Mouse (Mus musculus): ENCODE data around the gene Usp29.

The Usp29 gene

GRCm38 (mm10) chr7:6837297-6837925, 107.0 kb downstream of the Usp29 start:
- Histone ChIP-seq H3K9me3 (ENCODE audit: low read length) (no peaks in the 10 kb centered on the region), H3K27me3 (ENCODE audit: insufficient read depth, low read length) (no peaks in the 10 kb centered on the region), H3K4me3 (replicated peaks; ENCODE audit: low read length) (no peak overlapping the region), H3K36me3 (ENCODE audit: insufficient read depth, low read length) (no peaks in the 10 kb centered on the region), H3K4me1 (replicated peaks; ENCODE audit: low read depth, low read length) (no peaks in the 10 kb centered on the region)
- TF ChIP-seq CTCF (conservative IDR thresholded peaks at IDR 0.05; ENCODE audit: low read length) (no peak), POU5F1 (IDR thresholded peaks at IDR 0.05; ENCODE audit: borderline replicate concordance, low read length) (no peak), NANOG (IDR thresholded peaks at IDR 0.05; ENCODE audit: borderline replicate concordance, low read length) (no peak)

GRCm38 (mm10) chr7:6837926-6838554, 107.7 kb downstream of the Usp29 start:
- TF ChIP-seq NANOG (IDR thresholded peaks at IDR 0.05; ENCODE audit: borderline replicate concordance, low read length) = no peak
- TF ChIP-seq POU5F1 (IDR thresholded peaks at IDR 0.05; ENCODE audit: borderline replicate concordance, low read length) = no peak
- no peak for TF ChIP-seq CTCF (conservative IDR thresholded peaks at IDR 0.05; ENCODE audit: low read length)
- no peaks in the 10 kb centered on the region for H3K9me3 ChIP-seq (ENCODE audit: low read length)
- H3K36me3 ChIP-seq (ENCODE audit: insufficient read depth, low read length) = no peaks in the 10 kb centered on the region

DNA sequence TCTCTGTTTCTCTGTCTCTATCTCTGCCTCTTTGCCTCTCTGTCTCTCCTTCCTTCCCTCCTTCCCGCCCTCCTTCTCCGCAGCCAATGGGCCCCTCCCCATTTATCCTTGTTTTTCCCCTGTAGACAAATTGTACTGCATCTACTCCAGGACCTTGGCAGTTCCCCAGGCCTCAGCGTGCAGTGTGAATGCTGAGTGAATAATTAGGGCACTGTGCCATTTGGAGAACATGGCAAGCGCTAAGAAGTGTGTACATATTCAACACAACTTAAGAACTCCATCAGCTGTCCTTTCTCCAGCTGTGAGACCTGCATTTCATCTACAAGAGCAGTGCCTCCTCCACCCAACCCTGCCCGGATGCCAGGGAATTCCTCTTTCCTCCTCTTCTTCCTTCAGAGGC, 110.5 kb downstream of the Usp29 start:
- TF ChIP-seq POU5F1 (IDR thresholded peaks at IDR 0.05; ENCODE audit: borderline replicate concordance, low read length) (no peak), CTCF (conservative IDR thresholded peaks at IDR 0.05; ENCODE audit: low read length) (no peak), NANOG (IDR thresholded peaks at IDR 0.05; ENCODE audit: borderline replicate concordance, low read length) (no peak)
- no peak overlapping the region for H3K4me3 ChIP-seq (replicated peaks; ENCODE audit: low read length)
- H3K9me3 ChIP-seq (ENCODE audit: low read length) = no peaks in the 10 kb centered on the region
- H3K27me3 ChIP-seq (ENCODE audit: insufficient read depth, low read length) = no peaks in the 10 kb centered on the region
- no peaks in the 10 kb centered on the region for H3K36me3 ChIP-seq (ENCODE audit: insufficient read depth, low read length)
- H3K4me1 ChIP-seq (replicated peaks; ENCODE audit: low read depth, low read length) = no peaks in the 10 kb centered on the region

More at GRCm38 (mm10) chr7:6837926-6838554, 107.7 kb downstream of the Usp29 start:
- H3K27me3 ChIP-seq (ENCODE audit: insufficient read depth, low read length) = no peaks in the 10 kb centered on the region
- H3K4me3 ChIP-seq (replicated peaks; ENCODE audit: low read length) = no peak overlapping the region
- H3K4me1 ChIP-seq (replicated peaks; ENCODE audit: low read depth, low read length) = no peaks in the 10 kb centered on the region

GRCm38 (mm10) chr7:6849495-6849894, 119.1 kb downstream of the Usp29 start:
- no peak for TF ChIP-seq POU5F1 (IDR thresholded peaks at IDR 0.05; ENCODE audit: borderline replicate concordance, low read length)
- no peak for TF ChIP-seq CTCF (conservative IDR thresholded peaks at IDR 0.05; ENCODE audit: low read length)
- no peak for TF ChIP-seq NANOG (IDR thresholded peaks at IDR 0.05; ENCODE audit: borderline replicate concordance, low read length)
- H3K4me1 ChIP-seq (replicated peaks; ENCODE audit: low read depth, low read length) = no peaks in the 10 kb centered on the region
- no peaks in the 10 kb centered on the region for H3K9me3 ChIP-seq (ENCODE audit: low read length)
- H3K4me3 ChIP-seq (replicated peaks; ENCODE audit: low read length) = no peak overlapping the region
- no peaks in the 10 kb centered on the region for H3K27me3 ChIP-seq (ENCODE audit: insufficient read depth, low read length)
- H3K36me3 ChIP-seq (ENCODE audit: insufficient read depth, low read length) = no peaks in the 10 kb centered on the region

- H3K36me3 ChIP-seq (ENCODE audit: insufficient read depth, low read length) = no peaks in the 10 kb centered on the region
- no peaks in the 10 kb centered on the region for H3K9me3 ChIP-seq (ENCODE audit: low read length)
- no peaks in the 10 kb centered on the region for H3K27me3 ChIP-seq (ENCODE audit: insufficient read depth, low read length)
- H3K4me3 ChIP-seq (replicated peaks; ENCODE audit: low read length) = no peak overlapping the region
- TF ChIP-seq CTCF (conservative IDR thresholded peaks at IDR 0.05; ENCODE audit: low read length) (no peak), POU5F1 (IDR thresholded peaks at IDR 0.05; ENCODE audit: borderline replicate concordance, low read length) (no peak), NANOG (IDR thresholded peaks at IDR 0.05; ENCODE audit: borderline replicate concordance, low read length) (no peak)
- H3K4me1 ChIP-seq (replicated peaks; ENCODE audit: low read depth, low read length) = no peaks in the 10 kb centered on the region
Measured at GRCm38 (mm10) chr7:6850321-6850720, 119.9 kb downstream of the Usp29 start.

GRCm38 (mm10) chr7:6851256-6851655, 120.9 kb downstream of the Usp29 start:
- no peak overlapping the region for H3K4me3 ChIP-seq (replicated peaks; ENCODE audit: low read length)
- H3K4me1 ChIP-seq (replicated peaks; ENCODE audit: low read depth, low read length) = no peaks in the 10 kb centered on the region
- no peaks in the 10 kb centered on the region for H3K9me3 ChIP-seq (ENCODE audit: low read length)
- H3K27me3 ChIP-seq (ENCODE audit: insufficient read depth, low read length) = no peaks in the 10 kb centered on the region
- no peaks in the 10 kb centered on the region for H3K36me3 ChIP-seq (ENCODE audit: insufficient read depth, low read length)
- TF ChIP-seq NANOG (IDR thresholded peaks at IDR 0.05; ENCODE audit: borderline replicate concordance, low read length) (no peak), CTCF (conservative IDR thresholded peaks at IDR 0.05; ENCODE audit: low read length) (no peak), POU5F1 (IDR thresholded peaks at IDR 0.05; ENCODE audit: borderline replicate concordance, low read length) (no peak)

GRCm38 (mm10) chr7:6851717-6852503, 121.5 kb downstream of the Usp29 start:
- no peaks in the 10 kb centered on the region for H3K36me3 ChIP-seq (ENCODE audit: insufficient read depth, low read length)
- no peaks in the 10 kb centered on the region for H3K4me1 ChIP-seq (replicated peaks; ENCODE audit: low read depth, low read length)
- no peak overlapping the region for H3K4me3 ChIP-seq (replicated peaks; ENCODE audit: low read length)
- TF ChIP-seq CTCF (conservative IDR thresholded peaks at IDR 0.05; ENCODE audit: low read length) = no peak
- TF ChIP-seq NANOG (IDR thresholded peaks at IDR 0.05; ENCODE audit: borderline replicate concordance, low read length) = no peak
- TF ChIP-seq POU5F1 (IDR thresholded peaks at IDR 0.05; ENCODE audit: borderline replicate concordance, low read length) = no peak
- no peaks in the 10 kb centered on the region for H3K27me3 ChIP-seq (ENCODE audit: insufficient read depth, low read length)
- H3K9me3 ChIP-seq (ENCODE audit: low read length) = no peaks in the 10 kb centered on the region

DNA sequence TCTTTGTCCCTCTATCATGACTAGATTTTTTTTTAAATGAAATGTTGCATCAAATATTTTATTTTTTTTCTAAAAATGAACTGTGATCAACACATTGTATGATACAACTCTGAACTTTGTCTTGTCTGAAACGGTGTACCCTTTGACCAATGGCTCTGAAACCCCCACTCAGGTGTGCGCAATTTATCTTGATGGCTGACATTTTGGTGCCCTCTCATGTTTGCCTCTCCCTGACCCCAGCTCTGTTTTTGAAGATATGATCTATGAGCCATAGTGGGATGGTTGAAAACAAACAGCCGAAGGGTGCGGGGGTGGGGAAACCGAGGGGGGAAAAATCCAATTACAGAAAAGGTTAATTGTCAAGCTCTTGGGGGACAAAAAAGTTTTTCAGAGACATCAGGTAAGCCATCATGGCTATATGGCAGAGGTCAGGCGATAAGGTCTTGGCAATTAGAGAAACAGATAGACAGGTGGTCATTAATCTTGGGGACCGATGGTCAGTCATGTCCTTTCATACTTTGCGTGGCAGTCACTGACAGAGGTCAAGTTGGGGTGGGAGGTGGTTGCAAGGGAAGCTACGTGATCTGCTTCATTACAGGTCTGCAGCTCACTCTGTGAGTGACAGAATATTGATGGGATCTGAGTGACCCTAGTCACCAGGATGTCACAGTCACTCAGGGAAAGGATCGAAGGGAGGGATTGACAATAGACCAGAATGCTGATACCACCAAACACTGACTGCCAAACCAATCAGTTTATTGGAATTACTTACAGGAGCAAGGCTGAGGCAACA, 125.4 kb downstream of the Usp29 start:
- TF ChIP-seq CTCF (conservative IDR thresholded peaks at IDR 0.05; ENCODE audit: low read length) = no peak
- no peak for TF ChIP-seq NANOG (IDR thresholded peaks at IDR 0.05; ENCODE audit: borderline replicate concordance, low read length)
- no peak for TF ChIP-seq POU5F1 (IDR thresholded peaks at IDR 0.05; ENCODE audit: borderline replicate concordance, low read length)
- Histone ChIP-seq H3K9me3 (ENCODE audit: low read length) (no peaks in the 10 kb centered on the region), H3K27me3 (ENCODE audit: insufficient read depth, low read length) (no peaks in the 10 kb centered on the region), H3K36me3 (ENCODE audit: insufficient read depth, low read length) (no peaks in the 10 kb centered on the region), H3K4me1 (replicated peaks; ENCODE audit: low read depth, low read length) (peaks cover 7% of the 10 kb centered on the region; the same call in 1 of the 2 replicates), H3K4me3 (replicated peaks; ENCODE audit: low read length) (no peak overlapping the region)
